Comparison of ENCODE assay signal across 25 mouse cellular contexts in genomic region chr13:83530889-83531288, GRCm38 (mm10). TPM values are rescaled to one million over a fixed set of nuclear protein-coding genes. Genes with fewer than 3 reads are reported as not detected.
DNase-seq lines count a peak whose midpoint lies in the region; ATAC-seq and TF ChIP-seq lines count a peak whose summit lies in the region.
"Had no signal": no experiment of that assay in that cellular context is flagged by ENCODE, and none has a peak within 500 bp of the region (broad histone marks: within the 10 kb centered on the region; RNA-seq: fewer than 3 reads in every experiment).

No protein-coding gene starts in this region.

- H3K9ac ChIP-seq in forebrain, embryonic 16.5 days (replicated peaks; ENCODE audit: low read depth, low read length), result no peak overlapping the region
- H3K9ac ChIP-seq: embryonic facial prominence, embryonic 12.5 days; embryonic facial prominence, embryonic 15.5 days; forebrain, embryonic 13.5 days; hindbrain, embryonic 13.5 days; intestine, embryonic 15.5 days had no signal

- no peaks in the 10 kb centered on the region for H3K27me3 ChIP-seq in forebrain, embryonic 16.5 days (replicated peaks; ENCODE audit: control insufficient read depth, insufficient read depth, low read length)
- H3K27me3 ChIP-seq in forebrain, embryonic 10.5 days (ENCODE audit: poor library complexity, severe bottlenecking), result peaks cover 7% of the 10 kb centered on the region
- H3K27me3 ChIP-seq in heart, embryonic 10.5 days (ENCODE audit: insufficient read depth, poor library complexity, severe bottlenecking), result no peaks in the 10 kb centered on the region
- H3K27me3 ChIP-seq: embryonic facial prominence, embryonic 12.5 days; embryonic facial prominence, embryonic 15.5 days; forebrain, embryonic 13.5 days; hindbrain, embryonic 13.5 days; intestine, embryonic 15.5 days had no signal

- DNase-seq in forebrain, embryonic 10.5 days (ENCODE audit: extremely low spot score, low spot score), result no peak
- DNase-seq in heart, adult 11 months, result peak; percentile 21
- DNase-seq in heart, embryonic 10.5 days (ENCODE audit: low spot score), result no peak
- no peak for DNase-seq in left cerebral cortex, adult 2 months (ENCODE audit: extremely low spot score in 1 of 2, low spot score in 2 of 2)
- DNase-seq in left cerebral cortex, postnatal 4 days, result no peak
- DNase-seq in cerebellum, postnatal 10 days, result no peak
- DNase-seq: adrenal gland, adult 2 months; adrenal gland, postnatal 14 days; B cell, adult 2 months; cerebellum, adult 11 months; cerebellum, adult 2 months; cerebellum, adult 9-11 months; gastrocnemius, postnatal 14 days; heart, adult 18-20 months; kidney, adult 11 months had no signal

- ATAC-seq in forebrain, embryonic 16.5 days, result no peak
- ATAC-seq: forebrain, embryonic 13.5 days; hindbrain, embryonic 16.5 days; intestine, embryonic 15.5 days had no signal

- H3K9me3 ChIP-seq in forebrain, embryonic 16.5 days (ENCODE audit: control insufficient read depth, low read length), result no peaks in the 10 kb centered on the region
- H3K9me3 ChIP-seq in forebrain, embryonic 10.5 days, result no peaks in the 10 kb centered on the region
- H3K9me3 ChIP-seq in heart, embryonic 10.5 days, result no peaks in the 10 kb centered on the region
- H3K9me3 ChIP-seq: embryonic facial prominence, embryonic 12.5 days; embryonic facial prominence, embryonic 15.5 days; forebrain, embryonic 13.5 days; hindbrain, embryonic 10.5 days; hindbrain, embryonic 13.5 days; intestine, embryonic 15.5 days had no signal

- no peak for TF ChIP-seq CTCF in left cerebral cortex, adult 2 months (IDR thresholded peaks at IDR 0.05)

- 0 out of 2 replicates have a peak overlapping the region, but pooled peaks have one; percentile 11 for H3K4me3 ChIP-seq in forebrain, embryonic 16.5 days (replicated peaks; ENCODE audit: low read length)
- H3K4me3 ChIP-seq in forebrain, embryonic 10.5 days, result no peak overlapping the region
- no peak overlapping the region for H3K4me3 ChIP-seq in heart, embryonic 10.5 days
- H3K4me3 ChIP-seq in left cerebral cortex, adult 2 months, result peak overlapping the region; percentile 65
- H3K4me3 ChIP-seq: embryonic facial prominence, embryonic 12.5 days; embryonic facial prominence, embryonic 15.5 days; forebrain, embryonic 13.5 days; hindbrain, embryonic 10.5 days; hindbrain, embryonic 13.5 days; intestine, embryonic 15.5 days had no signal

- no peaks in the 10 kb centered on the region for H3K36me3 ChIP-seq in forebrain, embryonic 16.5 days (ENCODE audit: control insufficient read depth, insufficient read depth)
- H3K36me3 ChIP-seq in forebrain, embryonic 10.5 days (replicated peaks), result no peaks in the 10 kb centered on the region
- H3K36me3 ChIP-seq in heart, embryonic 10.5 days, result no peaks in the 10 kb centered on the region
- H3K36me3 ChIP-seq: embryonic facial prominence, embryonic 12.5 days; embryonic facial prominence, embryonic 15.5 days; hindbrain, embryonic 10.5 days; hindbrain, embryonic 13.5 days; intestine, embryonic 15.5 days had no signal

- H3K27ac ChIP-seq in forebrain, embryonic 16.5 days (ENCODE audit: low read length), result no peak overlapping the region
- no peak overlapping the region for H3K27ac ChIP-seq in forebrain, embryonic 10.5 days
- no peak overlapping the region for H3K27ac ChIP-seq in heart, embryonic 10.5 days
- peak overlapping the region; percentile 82 for H3K27ac ChIP-seq in left cerebral cortex, adult 2 months
- H3K27ac ChIP-seq: embryonic facial prominence, embryonic 12.5 days; embryonic facial prominence, embryonic 15.5 days; forebrain, embryonic 13.5 days; hindbrain, embryonic 10.5 days; hindbrain, embryonic 13.5 days; intestine, embryonic 15.5 days had no signal

- 81% methylated on average over 4 of the region's 4 CpGs for WGBS in forebrain, embryonic 16.5 days
- 85% methylated on average over 4 of the region's 4 CpGs for WGBS in forebrain, embryonic 10.5 days
- WGBS in heart, embryonic 10.5 days, result 39% methylated on average over 4 of the region's 4 CpGs

- intact Hi-C loops in left cerebral cortex, adult 2 months (cut with DNase I), result loop anchor here (2.0 kb wide), 1 partner anchor 184 kb away; no protein-coding TSS in a partner anchor
- intact Hi-C loops in left cerebral cortex, postnatal 4 days (cut with DNase I), result no loop called here

- H3K4me2 ChIP-seq in forebrain, embryonic 16.5 days (ENCODE audit: low read length), result peak overlapping the region; percentile 40
- H3K4me2 ChIP-seq: embryonic facial prominence, embryonic 12.5 days; forebrain, embryonic 13.5 days; heart, embryonic 11.5 days; hindbrain, embryonic 13.5 days; intestine, embryonic 15.5 days had no signal

- peaks cover 4% of the 10 kb centered on the region; the same call in 1 of the 2 replicates for H3K4me1 ChIP-seq in forebrain, embryonic 16.5 days (replicated peaks; ENCODE audit: control insufficient read depth, insufficient read depth, low read length)
- peaks cover 5% of the 10 kb centered on the region for H3K4me1 ChIP-seq in forebrain, embryonic 10.5 days
- H3K4me1 ChIP-seq in heart, embryonic 10.5 days, result peaks cover 15% of the 10 kb centered on the region
- H3K4me1 ChIP-seq: embryonic facial prominence, embryonic 12.5 days; forebrain, embryonic 13.5 days; hindbrain, embryonic 10.5 days; hindbrain, embryonic 13.5 days; intestine, embryonic 15.5 days had no signal

RNA-seq across cellular contexts. Expression of gene Mef2c, which starts 27.1 kb away (rescaled TPM):
- polyA plus RNA-seq in forebrain, embryonic 16.5 days (2015; fragmentation: Nextera tagmentation; extraction: Ambion mirVana), result 300 and 367 TPM in 2 replicates
- 13.9 and 16.8 TPM in 2 replicates for polyA plus RNA-seq in forebrain, embryonic 10.5 days (2016; fragmentation: Nextera tagmentation; extraction: Ambion mirVana)
- polyA plus RNA-seq in heart, embryonic 10.5 days (2016; fragmentation: Nextera tagmentation; extraction: Ambion mirVana), result 100 and 120 TPM in 2 replicates
- total RNA-seq in left cerebral cortex, adult 2 months (2021), result 100 to 1,000 TPM; 545 to 647 TPM
- 1,000 to 10,000 TPM; 1,096 to 1,344 TPM for total RNA-seq in left cerebral cortex, postnatal 4 days (2021)
- total RNA-seq: MEL had no signal

Comparison
In these comparisons a context has a peak if more than half of its experiments do, and no peak if none do; other contexts are left out.
1. H3K4me3 ChIP-seq: peak in forebrain, embryonic 16.5 days (single experiment) and left cerebral cortex, adult 2 months (single experiment); none in forebrain, embryonic 10.5 days (single experiment) and heart, embryonic 10.5 days (single experiment).